Mouse (Mus musculus) left cerebral cortex, postnatal 10 days (tissue): ENCODE data around the gene Mex3a. TPM values are rescaled to one million over a fixed set of nuclear protein-coding genes. Genes with fewer than 3 reads are reported as not detected.

Experiments
- DNase-seq, 2 experiments: peaks; one replicate each; pipeline ENCODE4 v3.0.0; 2021 to 2022; ENCODE audit warnings: low spot score in 2 of 2, mixed read lengths in 1 of 2; ENCODE audit errors: extremely low spot score in 1 of 2
- intact Hi-C: fragments of 180-260 bp; cut with DNase I; formaldehyde crosslinking; loops from one replicate; pipeline ENCODE4 v1.15.1; 2025
- total RNA-seq, 2 experiments: library from RNA; stranded (reverse); gene quantifications; 2 replicates each; pipeline ENCODE4 v1.2.3; 2021

The Mex3a gene
- 10 to 100 TPM in 1 of 2 experiments, 1 to 10 TPM in 1; 6.9 to 10.7 TPM for total RNA-seq

DNA sequence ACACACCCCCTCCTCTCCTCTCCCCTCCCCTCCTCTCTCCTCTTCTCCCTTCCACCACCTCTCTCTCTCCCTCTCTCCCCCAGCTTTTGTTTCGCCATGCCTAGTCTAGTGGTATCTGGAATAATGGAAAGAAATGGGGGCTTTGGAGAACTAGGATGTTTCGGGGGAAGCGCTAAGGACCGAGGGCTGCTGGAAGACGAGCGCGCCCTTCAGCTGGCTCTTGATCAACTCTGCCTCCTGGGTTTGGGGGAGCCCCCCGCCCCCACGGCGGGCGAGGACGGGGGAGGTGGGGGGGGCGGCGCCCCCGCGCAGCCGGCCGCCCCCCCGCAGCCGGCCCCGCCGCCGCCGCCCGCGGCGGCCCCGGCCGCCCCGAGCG lies at the start of gene Mex3a:
Mex3a (plus strand) TSS at position 97 of the 376 bp plus-strand sequence.
- no peak for DNase-seq
- intact Hi-C loops = no loop called here

DNA sequence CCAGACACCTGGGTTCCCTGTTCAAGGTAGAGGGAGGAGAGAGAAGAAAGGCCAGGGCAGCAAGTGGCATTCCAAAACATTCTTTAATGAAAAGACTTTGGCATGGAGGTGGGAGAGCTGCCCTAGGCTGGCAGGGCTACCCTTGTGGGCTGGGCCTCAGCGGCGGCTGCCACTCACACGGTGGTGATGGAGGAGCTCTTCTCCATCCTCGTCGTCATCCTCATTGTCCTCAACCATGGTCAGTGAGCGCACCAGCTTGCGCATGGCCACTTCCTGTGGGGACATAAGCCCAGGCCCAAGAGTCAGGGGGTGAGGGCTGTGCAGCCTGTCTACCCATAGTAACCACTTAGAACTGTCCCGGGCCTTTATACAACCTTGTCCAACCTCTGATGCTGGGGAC lies 49.1 kb upstream of the Mex3a start:
- no peak for DNase-seq
- intact Hi-C loops = loop anchor here (2.0 kb wide), 1 partner anchor 40 kb away; no protein-coding TSS in a partner anchor

DNA sequence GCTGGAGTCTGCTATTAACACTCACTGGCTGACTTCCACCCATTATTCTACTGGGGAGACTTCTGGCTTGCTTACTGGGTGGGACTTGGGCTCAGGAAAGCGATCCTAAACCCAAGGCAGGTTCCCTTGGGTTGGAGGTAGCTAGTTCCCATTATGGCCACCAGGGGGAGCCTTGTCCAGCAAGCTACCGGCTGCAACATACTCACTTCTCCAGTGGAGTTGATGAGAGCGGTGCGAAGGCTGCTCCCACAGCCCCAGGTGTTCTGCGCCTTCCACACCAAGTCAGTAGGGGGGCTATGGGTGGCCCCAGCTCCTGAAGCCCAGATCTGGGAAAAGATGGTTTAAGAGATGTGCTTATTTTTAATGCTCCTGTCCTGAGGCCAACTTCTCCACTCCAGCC lies 48.6 kb upstream of the Mex3a start:
- intact Hi-C loops = loop anchor here (2.0 kb wide), 1 partner anchor 39 kb away; no protein-coding TSS in a partner anchor

DNA sequence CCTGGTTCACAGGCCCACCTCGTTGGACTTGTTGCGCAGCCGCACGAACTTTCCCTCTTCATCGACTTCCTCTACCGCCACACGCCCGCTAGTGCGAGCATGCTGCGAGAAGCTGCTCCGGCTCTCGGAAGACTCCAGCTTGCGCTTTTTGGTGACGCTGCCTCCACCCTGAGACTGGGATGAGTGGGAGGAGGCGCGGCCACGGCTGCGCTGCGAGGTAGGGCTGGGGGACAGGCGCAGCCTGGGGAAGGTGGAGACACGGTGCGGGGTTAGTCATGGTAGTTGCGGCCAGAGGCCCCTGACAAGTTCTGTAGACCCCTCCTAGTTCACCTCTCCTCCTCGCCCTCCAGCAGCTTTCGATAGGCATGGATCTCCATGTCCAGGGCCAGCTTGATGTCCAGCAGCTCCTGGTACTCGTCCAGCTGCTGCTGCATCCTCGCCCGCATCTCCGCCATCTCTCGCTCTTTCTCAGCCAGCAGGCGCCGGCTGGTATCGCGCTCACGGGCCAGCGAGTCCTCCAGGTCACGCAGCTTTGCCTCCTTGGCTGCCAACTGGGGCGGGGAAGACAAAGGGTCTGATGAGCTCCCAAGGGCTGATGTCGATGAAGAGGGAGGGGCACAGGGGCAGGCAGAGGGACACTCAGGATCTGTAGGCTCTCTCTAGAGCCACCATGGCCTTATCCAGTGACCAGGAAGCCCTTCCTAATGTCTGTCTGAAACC lies 47.4 kb upstream of the Mex3a start:
- intact Hi-C loops = no loop called here
- DNase-seq = no peak

More for the DNA sequence above, 48.6 kb upstream of the Mex3a start:
- peak in 1 of 2 experiments; percentile 76 for DNase-seq

DNA sequence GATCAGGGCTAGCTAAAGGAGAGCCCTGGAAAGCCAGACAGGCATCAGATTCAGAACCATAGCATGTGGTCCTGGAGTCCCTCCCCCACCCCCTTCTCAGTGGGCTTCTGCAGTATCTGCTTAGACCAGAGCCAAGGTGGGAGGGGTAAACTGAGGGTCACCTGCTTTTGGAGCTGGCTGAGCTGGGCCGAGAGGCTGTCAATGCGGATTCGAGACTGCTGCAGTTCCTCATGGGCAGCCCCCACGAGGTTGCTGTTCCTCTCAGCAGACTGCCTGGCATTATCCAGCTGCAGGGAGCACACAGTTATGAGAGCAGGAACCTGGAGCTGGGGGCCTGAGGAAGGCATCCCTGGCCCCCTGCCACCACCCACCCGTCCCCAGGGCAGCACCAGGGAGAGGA lies 46.2 kb upstream of the Mex3a start:
- intact Hi-C loops = no loop called here
- DNase-seq = no peak

DNA sequence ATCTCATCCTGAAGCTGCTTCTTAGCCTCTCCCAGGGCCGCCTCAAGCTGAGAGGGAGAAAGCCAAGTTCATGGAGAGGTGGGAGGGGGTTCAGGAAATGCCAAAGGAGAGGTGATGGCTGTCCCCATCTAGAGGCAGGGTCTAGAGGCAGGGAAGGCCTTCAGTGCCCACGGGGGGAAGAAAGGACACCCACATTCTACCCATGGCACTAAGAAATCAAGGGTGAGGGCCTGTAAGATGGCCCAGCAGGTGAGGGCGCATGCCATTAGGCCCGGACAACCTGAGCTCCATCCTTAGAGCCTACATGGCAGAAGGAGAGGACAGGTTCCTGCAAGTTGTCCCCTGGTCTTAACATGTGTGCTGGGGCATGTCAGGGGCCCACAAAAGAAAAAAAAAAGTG lies 45.3 kb upstream of the Mex3a start:
- DNase-seq = no peak
- intact Hi-C loops = no loop called here

DNA sequence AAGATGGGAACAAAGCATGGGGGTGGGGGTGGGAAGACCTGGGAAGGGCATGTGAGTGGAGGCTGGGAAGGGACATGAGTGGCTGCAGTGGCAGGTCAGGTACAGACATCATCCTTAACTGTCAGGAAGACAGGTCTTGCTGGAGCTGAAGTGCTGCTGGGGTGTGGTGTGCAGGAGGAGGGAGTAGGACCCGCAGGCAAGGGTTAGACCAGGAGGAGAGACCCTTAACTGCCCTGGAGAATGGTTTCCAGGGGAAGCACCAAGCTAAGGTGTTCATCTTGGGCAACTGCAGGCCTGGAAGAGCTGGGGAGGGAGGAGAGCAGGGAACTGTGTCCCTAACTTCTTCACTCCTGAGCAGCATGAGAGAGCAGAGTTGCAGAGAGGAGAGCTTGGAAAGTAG lies 44.8 kb upstream of the Mex3a start:
- no peak for DNase-seq
- intact Hi-C loops = no loop called here

DNA sequence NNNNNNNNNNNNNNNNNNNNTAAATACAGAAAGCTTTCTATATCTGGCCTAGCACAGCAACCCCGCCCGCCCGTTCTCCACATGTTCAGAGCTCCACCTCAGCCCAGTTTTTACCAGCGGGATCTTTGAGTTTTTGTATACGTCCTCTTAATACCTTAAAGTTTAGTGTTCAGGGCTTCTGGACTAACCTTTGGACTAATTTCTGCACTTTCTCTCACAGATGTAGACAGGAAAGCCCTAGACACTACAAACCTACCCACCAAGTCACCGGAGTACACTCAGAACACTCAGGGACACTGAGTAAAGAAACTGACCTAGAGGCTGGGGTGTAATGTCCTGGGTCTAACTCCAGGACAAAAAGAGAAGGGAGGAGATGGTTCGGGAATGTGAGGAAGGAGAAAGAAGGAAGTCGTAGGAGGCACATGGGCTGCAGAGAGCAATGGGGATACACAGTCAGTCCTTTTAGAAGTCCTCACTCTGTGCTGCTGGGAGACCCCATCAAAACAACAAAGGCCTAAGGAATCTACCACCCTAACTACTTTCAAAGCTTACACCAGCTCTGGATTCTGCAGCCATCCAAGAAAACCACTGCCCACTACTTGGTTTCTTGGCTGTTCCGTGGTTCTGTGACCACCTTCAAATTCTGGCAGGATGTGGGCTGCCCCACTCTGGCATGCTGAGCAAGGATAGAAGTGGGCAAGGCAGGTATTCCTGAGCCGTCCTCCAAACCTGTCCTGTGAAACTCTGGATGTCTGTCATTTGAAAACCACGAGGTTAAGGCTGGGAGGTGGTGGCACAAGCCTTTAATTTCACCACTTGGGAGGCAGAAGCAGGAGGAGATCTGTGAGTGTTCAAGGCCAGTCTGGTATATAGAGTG lies 38.3 kb upstream of the Mex3a start:
- DNase-seq = no peak
- intact Hi-C loops = no loop called here

DNA sequence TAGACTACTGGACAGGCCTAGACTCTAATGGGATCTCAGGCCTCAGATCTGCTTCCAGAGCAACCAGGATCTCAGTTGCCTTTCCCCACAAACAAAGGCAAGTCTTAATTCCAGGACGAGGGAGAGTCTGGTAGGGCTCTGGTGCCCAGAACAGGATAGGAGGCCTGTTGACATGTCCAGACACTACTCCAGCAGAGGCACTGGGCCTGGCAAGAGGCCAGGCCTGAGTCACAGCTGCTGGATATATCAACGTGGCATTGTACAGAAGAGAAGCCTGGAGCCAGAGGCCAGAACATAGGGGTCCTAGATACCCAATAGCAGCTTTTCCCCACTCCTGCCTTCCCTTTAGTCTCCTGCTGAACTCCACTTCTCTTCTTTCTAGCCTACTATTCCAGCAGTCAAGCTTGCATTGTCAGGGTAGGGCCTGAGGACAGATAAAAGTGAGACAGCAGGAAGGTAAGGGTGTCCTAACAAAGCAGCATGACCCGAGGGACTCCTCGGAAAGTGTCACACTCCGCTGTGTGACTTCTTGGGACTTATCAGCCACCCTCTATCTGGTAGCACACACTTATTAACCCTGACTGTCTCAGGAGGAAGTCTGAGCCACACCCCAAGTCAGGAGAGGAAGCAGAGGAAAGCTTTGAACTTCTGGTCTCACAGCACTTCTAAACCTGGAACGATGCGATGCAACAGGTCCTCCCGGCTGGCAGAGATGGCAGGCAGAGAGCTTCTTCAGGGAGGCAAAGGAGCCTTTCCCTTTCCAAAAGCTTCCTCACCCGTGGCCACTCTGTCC lies 37.2 kb upstream of the Mex3a start:
- DNase-seq = peak in 1 of 2 experiments; percentile 69
- intact Hi-C loops = no loop called here

DNA sequence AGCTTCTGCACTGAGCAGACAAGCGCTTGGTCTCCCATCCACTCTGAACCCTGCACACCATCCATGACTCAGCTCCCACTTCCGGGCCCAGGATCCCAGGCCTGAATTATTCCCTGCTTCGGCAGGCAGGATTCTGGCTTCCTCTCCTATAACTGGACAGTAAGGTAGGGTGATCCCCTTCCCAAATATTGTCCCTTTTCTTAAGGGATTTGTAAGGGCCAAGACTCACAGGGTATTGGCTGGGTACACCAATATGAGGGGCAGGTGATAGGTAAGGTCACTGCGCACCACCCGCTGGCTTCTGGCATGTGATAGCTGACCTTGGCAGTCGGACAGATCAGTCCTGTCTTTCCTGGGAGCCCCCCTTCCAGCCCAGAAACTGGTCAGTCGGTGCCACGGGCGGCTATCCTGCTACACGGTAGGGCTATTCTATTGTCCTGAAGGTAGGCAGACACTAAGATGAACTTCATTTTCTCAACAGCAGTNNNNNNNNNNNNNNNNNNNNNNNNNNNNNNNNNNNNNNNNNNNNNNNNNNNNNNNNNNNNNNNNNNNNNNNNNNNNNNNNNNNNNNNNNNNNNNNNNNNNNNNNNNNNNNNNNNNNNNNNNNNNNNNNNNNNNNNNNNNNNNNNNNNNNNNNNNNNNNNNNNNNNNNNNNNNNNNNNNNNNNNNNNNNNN lies 36.3 kb upstream of the Mex3a start:
- intact Hi-C loops = no loop called here

DNA sequence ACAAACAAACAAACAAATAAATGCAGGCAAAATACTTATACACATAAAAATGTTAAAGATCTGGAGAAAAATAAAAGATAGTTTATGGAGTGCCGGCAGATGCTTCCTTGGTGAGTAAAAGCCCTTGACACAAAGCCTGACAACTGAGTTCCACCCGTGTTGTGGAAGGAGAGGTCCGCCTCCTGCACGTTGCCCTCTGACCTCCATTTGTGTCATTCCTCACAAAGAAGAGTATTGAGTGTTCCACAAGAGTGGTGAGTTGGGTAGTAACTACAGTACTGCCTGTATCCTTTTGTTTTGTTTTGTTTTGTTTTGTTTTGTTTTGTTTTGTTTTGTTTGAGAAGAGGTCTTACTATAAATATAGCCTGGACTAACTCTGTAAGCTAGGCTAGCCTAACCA lies 32.6 kb upstream of the Mex3a start:
- intact Hi-C loops = no loop called here
- no peak for DNase-seq

More for the DNA sequence above, 36.3 kb upstream of the Mex3a start:
- DNase-seq = no peak

DNA sequence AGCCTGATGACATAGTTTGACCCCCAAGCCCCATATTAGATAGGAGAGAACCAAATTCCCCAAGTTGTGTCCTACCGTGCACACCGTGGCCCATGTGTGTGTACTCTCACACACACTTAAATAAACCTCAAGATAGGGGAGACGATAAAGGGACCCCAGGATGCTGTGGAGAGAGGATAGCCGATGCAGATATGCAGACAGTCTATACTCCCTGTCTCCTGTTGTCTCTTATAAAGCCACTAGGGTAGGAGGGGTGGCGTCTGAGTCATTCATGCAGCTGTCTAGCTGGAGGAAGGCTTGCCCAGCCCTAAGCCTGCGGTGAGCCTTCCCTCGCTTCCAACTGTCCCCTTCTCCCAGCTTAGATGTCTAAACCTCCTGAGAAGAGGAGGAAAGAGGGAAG lies 32.1 kb upstream of the Mex3a start:
- intact Hi-C loops = no loop called here
- no peak for DNase-seq

DNA sequence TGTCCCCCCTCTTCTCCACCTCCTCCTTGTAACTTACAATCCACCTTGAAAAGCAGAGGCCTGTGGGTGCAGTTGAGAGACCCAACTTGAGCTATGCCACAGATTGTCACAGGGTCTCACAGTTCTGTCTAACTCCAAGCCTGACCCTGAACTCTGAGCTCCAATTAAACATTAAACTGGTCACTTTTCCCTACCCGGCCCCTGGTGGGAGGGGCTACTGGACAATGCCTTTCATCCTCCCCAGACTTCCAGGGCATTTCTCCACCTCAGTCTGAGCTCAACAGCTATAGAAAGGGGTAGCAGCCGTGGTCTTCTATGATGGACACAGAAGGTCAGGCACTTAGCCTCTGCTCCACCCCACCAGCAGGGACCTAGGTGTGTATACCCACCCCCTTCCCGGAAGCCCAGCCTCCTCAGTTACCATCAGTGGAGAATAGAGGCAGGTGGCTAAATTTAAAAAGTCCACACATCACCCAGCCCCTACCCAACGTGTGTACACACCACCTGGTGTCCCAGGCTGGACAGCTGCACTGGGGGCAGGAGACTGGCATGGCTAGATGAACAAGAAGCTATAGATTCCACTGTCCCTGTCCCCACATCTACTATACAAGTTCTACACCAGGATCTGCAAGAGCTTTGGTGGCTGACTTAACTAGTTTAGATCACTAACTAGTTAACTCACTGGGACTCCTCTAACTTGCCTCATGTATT lies 31.4 kb upstream of the Mex3a start:
- intact Hi-C loops = no loop called here
- DNase-seq = no peak

DNA sequence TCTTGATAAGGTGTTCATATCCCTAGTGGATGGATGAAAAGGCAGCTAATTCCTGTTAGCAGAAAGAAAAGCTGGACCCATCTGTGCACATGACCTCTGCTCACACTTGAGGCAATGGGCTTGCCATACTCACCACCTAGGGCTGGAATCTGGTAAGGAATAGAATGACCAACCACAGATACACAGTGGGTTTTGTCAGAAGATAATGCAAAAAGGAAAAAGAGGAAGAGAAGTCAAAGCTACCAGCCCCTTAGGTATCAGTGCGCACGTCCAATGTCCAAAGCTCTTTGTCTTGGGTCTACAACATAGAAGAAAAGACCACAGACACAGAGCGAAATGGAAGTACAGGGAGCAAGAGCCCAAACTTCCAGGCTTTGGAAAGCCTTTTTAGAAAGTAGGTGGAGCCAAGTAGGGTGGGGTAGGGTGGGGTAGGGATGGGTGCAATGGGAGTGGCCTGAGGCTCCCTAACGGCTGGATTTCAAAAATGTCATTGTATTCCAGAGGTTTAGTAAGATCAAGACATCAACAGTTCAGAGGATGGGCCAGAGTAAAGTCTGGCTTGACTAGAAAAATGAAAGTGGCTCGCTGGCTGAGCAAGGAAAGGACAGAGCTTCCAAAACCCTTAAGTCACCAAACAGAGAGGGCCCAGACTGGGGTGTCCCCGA lies 30.7 kb upstream of the Mex3a start:
- intact Hi-C loops = no loop called here
- DNase-seq = no peak

DNA sequence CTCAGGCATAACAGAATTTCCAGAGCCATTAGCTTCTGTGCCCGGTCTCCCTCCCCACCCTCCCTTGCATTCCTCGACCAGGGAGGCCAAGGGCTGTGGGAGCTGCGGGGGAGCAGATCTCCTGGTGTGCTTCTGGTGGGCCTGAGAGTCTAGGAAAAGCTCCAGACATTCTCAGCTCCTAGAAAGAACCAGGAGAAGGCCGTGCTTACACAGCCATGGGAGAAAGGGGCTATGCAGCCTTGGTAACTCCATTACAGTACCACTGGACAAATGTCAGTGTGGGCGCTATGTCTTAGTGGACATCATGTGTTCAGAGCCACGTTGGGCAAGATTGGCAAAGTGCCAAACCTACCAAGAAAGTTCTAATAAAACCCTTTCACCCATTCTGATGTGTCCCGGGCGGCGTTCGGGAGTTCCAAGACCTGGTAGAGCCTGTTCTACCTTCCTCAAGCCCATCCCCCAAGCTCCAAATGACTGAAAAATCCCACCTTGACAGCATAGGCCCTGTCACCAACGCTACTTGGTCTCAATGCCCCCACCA lies 30.1 kb upstream of the Mex3a start:
- no peak for DNase-seq
- intact Hi-C loops = no loop called here

DNA sequence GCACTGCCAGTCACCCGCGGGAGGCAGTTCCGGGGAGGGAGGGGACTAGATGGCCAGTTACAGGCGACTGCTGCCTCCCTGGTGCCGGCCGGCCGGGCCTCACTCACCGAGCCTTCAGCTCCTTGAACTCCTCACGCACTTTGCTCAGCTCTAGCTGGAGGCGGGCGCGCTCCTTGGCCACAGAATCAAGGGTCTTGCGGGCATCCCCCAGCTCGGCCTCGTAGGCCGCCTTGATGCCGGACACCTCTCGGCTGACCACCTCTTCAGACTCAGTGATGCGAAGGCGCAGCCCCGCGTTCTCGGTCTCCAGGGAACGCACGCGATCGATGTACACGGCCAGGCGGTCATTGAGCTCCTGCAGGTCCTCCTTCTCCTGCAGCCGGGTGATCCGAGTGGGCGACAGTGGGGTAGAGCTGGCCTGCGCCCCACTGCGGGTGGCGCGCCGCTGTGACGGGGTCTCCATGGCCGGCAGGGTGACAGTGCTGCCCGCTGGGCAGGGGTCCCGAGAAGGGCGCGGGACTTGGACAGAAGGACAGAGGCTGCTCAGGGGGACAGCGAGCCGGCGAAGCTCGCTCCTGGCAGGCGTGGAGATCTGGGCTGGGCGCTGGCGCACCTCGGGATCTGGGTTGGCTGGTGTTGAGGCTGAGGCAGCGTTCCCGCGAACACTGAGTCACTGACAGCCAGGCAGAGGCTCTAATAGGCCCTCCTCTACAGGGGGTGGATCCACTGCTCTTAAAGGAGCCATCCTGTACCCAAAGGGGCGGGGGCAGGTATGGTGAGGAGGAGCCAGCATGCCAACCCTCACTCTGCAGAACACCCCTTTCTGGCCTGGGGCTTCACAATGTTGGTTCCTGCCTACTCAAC lies 29.3 kb upstream of the Mex3a start:
- DNase-seq = peak; percentile 86 to 91
- intact Hi-C loops = no loop called here

DNA sequence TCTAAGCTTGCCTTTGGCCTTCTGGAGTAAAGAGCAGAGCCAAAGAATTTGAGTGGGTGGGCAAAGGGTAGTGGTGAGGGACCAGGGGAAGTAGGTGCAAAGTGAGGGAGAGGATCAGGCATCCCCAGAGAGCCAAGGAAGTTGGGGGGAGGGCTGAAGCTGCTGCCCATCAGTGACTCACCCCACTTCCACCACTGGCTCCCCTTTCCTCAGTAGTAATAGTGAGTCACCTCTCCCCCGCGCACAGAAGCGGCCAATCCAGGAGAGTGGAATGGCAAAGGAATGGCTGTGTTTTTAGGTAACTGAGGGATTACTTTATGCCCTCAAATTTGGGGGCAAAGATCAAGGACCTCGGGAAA lies 28.7 kb upstream of the Mex3a start:
- DNase-seq = no peak
- intact Hi-C loops = no loop called here
